In genomic region chr10:58559901-58560300, GRCm38 (mm10) we compare ENCODE assay signal across 9 mouse cellular contexts.
DNase-seq lines count a peak whose midpoint lies in the region; ATAC-seq and TF ChIP-seq lines count a peak whose summit lies in the region.
"Had no signal": no experiment of that assay in that cellular context is flagged by ENCODE, and none has a peak within 500 bp of the region (broad histone marks: within the 10 kb centered on the region; RNA-seq: fewer than 3 reads in every experiment).

No protein-coding gene starts in this region.

- 16% methylated on average over 3 of the region's 3 CpGs for WGBS in forebrain, embryonic 11.5 days
- 24% methylated on average over 3 of the region's 3 CpGs for WGBS in liver, embryonic 11.5 days
- WGBS in neural tube, embryonic 14.5 days, result 20% methylated on average over 3 of the region's 3 CpGs

- no peak overlapping the region for H3K9ac ChIP-seq in forebrain, embryonic 11.5 days (ENCODE audit: low read length)
- H3K9ac ChIP-seq in liver, embryonic 11.5 days (ENCODE audit: low read depth, low read length), result no peak overlapping the region
- H3K9ac ChIP-seq in neural tube, embryonic 14.5 days (replicated peaks; ENCODE audit: low read depth, low read length), result no peak overlapping the region

- H3K9me3 ChIP-seq in forebrain, embryonic 11.5 days (ENCODE audit: control insufficient read depth, low read length), result no peaks in the 10 kb centered on the region
- H3K9me3 ChIP-seq in liver, embryonic 11.5 days (ENCODE audit: control insufficient read depth, low read length), result no peaks in the 10 kb centered on the region
- no peaks in the 10 kb centered on the region for H3K9me3 ChIP-seq in neural tube, embryonic 14.5 days (ENCODE audit: control insufficient read depth, low read length)
- H3K9me3 ChIP-seq: megakaryocyte, embryonic 14.5 days had no signal

- H3K27me3 ChIP-seq in forebrain, embryonic 11.5 days (ENCODE audit: control insufficient read depth, insufficient read depth, low read length), result no peaks in the 10 kb centered on the region
- no peaks in the 10 kb centered on the region for H3K27me3 ChIP-seq in liver, embryonic 11.5 days (replicated peaks; ENCODE audit: control insufficient read depth, insufficient read depth, low read length)
- no peaks in the 10 kb centered on the region for H3K27me3 ChIP-seq in neural tube, embryonic 14.5 days (ENCODE audit: control insufficient read depth, insufficient read depth, low read length)
- H3K27me3 ChIP-seq: megakaryocyte, embryonic 14.5 days had no signal

- TF ChIP-seq CTCF in bone marrow macrophage, adult 2 months (IDR thresholded peaks at IDR 0.05; ENCODE audit: low read depth, low read length), result peak; percentile 19; the same call in 1 of the 2 replicates

- H3K27ac ChIP-seq in bone marrow macrophage, adult 2 months (ENCODE audit: insufficient read depth, low read depth, low read length), result no peak overlapping the region
- H3K27ac ChIP-seq in forebrain, embryonic 11.5 days (ENCODE audit: low read depth, low read length), result no peak overlapping the region
- H3K27ac ChIP-seq in liver, embryonic 11.5 days (ENCODE audit: low read depth, low read length), result no peak overlapping the region
- H3K27ac ChIP-seq in neural tube, embryonic 14.5 days (ENCODE audit: low read depth, low read length), result no peak overlapping the region

- peak; percentile 41 to 48 for DNase-seq in right cerebral cortex, adult 2 months (ENCODE audit: low spot score in 2 of 2)
- DNase-seq in right cerebral cortex, adult 18-20 months, result no peak
- DNase-seq in forebrain, embryonic 11.5 days (ENCODE audit: low spot score), result peak; percentile 64
- peak; percentile 37 for DNase-seq in kidney, adult 11 months
- DNase-seq in liver, embryonic 11.5 days (ENCODE audit: low spot score), result no peak
- no peak for DNase-seq in adrenal gland, postnatal 4 days (ENCODE audit: low spot score in 2 of 2)

- H3K4me2 ChIP-seq in forebrain, embryonic 11.5 days (ENCODE audit: low read depth, low read length, severe bottlenecking), result no peak overlapping the region
- no peak overlapping the region for H3K4me2 ChIP-seq in liver, embryonic 11.5 days
- H3K4me2 ChIP-seq in neural tube, embryonic 14.5 days (ENCODE audit: low read depth, low read length), result no peak overlapping the region

- no peaks in the 10 kb centered on the region for H3K36me3 ChIP-seq in forebrain, embryonic 11.5 days (ENCODE audit: control insufficient read depth, insufficient read depth, low read length)
- no peaks in the 10 kb centered on the region for H3K36me3 ChIP-seq in liver, embryonic 11.5 days (ENCODE audit: control insufficient read depth, insufficient read depth, low read length)
- H3K36me3 ChIP-seq in neural tube, embryonic 14.5 days (ENCODE audit: control insufficient read depth, insufficient read depth, low read length), result no peaks in the 10 kb centered on the region

- ATAC-seq in forebrain, embryonic 11.5 days (replicated peaks; ENCODE audit: low FRiP score), result peak; percentile 67; the same call in 1 of the 2 replicates
- peak; percentile 34; the same call in 1 of the 2 replicates for ATAC-seq in liver, embryonic 11.5 days (replicated peaks; ENCODE audit: low FRiP score)
- peak; percentile 81 for ATAC-seq in neural tube, embryonic 14.5 days (ENCODE audit: low read depth)

- no peak overlapping the region for H3K4me3 ChIP-seq in bone marrow macrophage, adult 2 months (ENCODE audit: insufficient read depth, low read length)
- no peak overlapping the region for H3K4me3 ChIP-seq in forebrain, embryonic 11.5 days (ENCODE audit: low read depth, low read length)
- no peak overlapping the region for H3K4me3 ChIP-seq in liver, embryonic 11.5 days (ENCODE audit: low read depth, low read length)
- no peak overlapping the region for H3K4me3 ChIP-seq in neural tube, embryonic 14.5 days (ENCODE audit: low read depth, low read length)
- H3K4me3 ChIP-seq: megakaryocyte, embryonic 14.5 days had no signal

- H3K4me1 ChIP-seq in bone marrow macrophage, adult 2 months (ENCODE audit: control insufficient read depth, insufficient read depth, low read length), result no peaks in the 10 kb centered on the region
- no peaks in the 10 kb centered on the region for H3K4me1 ChIP-seq in forebrain, embryonic 11.5 days (replicated peaks; ENCODE audit: control insufficient read depth, insufficient read depth, low read length)
- H3K4me1 ChIP-seq in liver, embryonic 11.5 days (replicated peaks; ENCODE audit: control insufficient read depth, insufficient read depth, low read length), result no peaks in the 10 kb centered on the region
- H3K4me1 ChIP-seq in neural tube, embryonic 14.5 days (ENCODE audit: control insufficient read depth, insufficient read depth, low read length), result no peaks in the 10 kb centered on the region
- H3K4me1 ChIP-seq: megakaryocyte, embryonic 14.5 days had no signal

- no peak for TF ChIP-seq POLR2A in bone marrow macrophage, adult 2 months (IDR thresholded peaks at IDR 0.05; ENCODE audit: borderline replicate concordance, low read depth, low read length)

Comparison
In these comparisons a context has a peak if more than half of its experiments do, and no peak if none do; other contexts are left out.
1. DNase-seq: peak in right cerebral cortex, adult 2 months (2 of 2), forebrain, embryonic 11.5 days (single experiment) and kidney, adult 11 months (single experiment); none in right cerebral cortex, adult 18-20 months (single experiment), liver, embryonic 11.5 days (single experiment) and adrenal gland, postnatal 4 days (0 of 2).
2. Peak in every context shown above with its lines, with median percentiles within 50 percentile points of each other: ATAC-seq.